Mouse (Mus musculus) hindbrain, embryonic 11.5 days (tissue): ENCODE data around the gene Tes3-ps. TPM values are rescaled to one million over a fixed set of nuclear protein-coding genes. Genes with fewer than 3 reads are reported as not detected.

Experiments
- ATAC-seq: fragments of 200-750 bp; cut with Nextera tagmentation; 2 replicates; pipeline ENCODE4 v1.8.0; 2017; ENCODE audit warnings: mild to moderate bottlenecking, moderate TSS enrichment, moderate library complexity; ENCODE audit not compliant: low FRiP score
- DNase-seq: peaks from one replicate; pipeline ENCODE4 v3.0.0-alpha.2; 2015; ENCODE audit warnings: low spot score
- H3K27ac ChIP-seq: fragments of 300-500 bp; sonication (generic); 2 replicates; pipeline ENCODE4 v1.5.1; 2014; ENCODE audit warnings: mild to moderate bottlenecking, low read depth, low read length
- H3K27me3 ChIP-seq: fragments of 300-500 bp; sonication (generic); 2 replicates; pipeline ENCODE4 v1.6.1; 2014; ENCODE audit warnings: mild to moderate bottlenecking, low read length, moderate library complexity, mixed read lengths; ENCODE audit not compliant: control insufficient read depth, insufficient read depth
- H3K36me3 ChIP-seq: fragments of 300-500 bp; sonication (generic); 2 replicates; pipeline ENCODE4 v1.6.1; 2014; ENCODE audit warnings: mild to moderate bottlenecking, low read length, moderate library complexity, mixed read lengths; ENCODE audit not compliant: control insufficient read depth, insufficient read depth
- H3K4me1 ChIP-seq: fragments of 300-500 bp; sonication (generic); replicated peaks from 2 replicates; pipeline ENCODE4 v1.6.1; 2014; ENCODE audit warnings: low read length, mixed read lengths; ENCODE audit not compliant: control insufficient read depth, insufficient read depth
- H3K4me2 ChIP-seq: fragments of 300-500 bp; sonication (generic); replicated peaks from 2 replicates; pipeline ENCODE4 v1.6.1; 2014; ENCODE audit warnings: mild to moderate bottlenecking, low read depth, low read length
- H3K4me3 ChIP-seq: fragments of 300-500 bp; sonication (generic); 2 replicates; pipeline ENCODE4 v1.5.1; 2014; ENCODE audit warnings: low read depth, low read length
- H3K9ac ChIP-seq: fragments of 300-500 bp; sonication (generic); 2 replicates; pipeline ENCODE4 v1.6.1; 2014; ENCODE audit warnings: low read depth, low read length
- H3K9me3 ChIP-seq: fragments of 300-500 bp; sonication (generic); 2 replicates; pipeline ENCODE4 v1.6.1; 2016; ENCODE audit warnings: low read length; ENCODE audit not compliant: control insufficient read depth
- WGBS: fragments of 180-500 bp; shearing (Covaris S2); extraction: QIAGEN DNeasy Blood & Tissue Kit; methylation state at CpG from one replicate; pipeline ENCODE4 v1.1.7; 2014; 5-methylcytosine and 5-hydroxymethylcytosine counted together
- polyA plus RNA-seq: library from polyadenylated mRNA; unstranded; fragments of >200 nt; fragmentation: Nextera tagmentation; extraction: Ambion mirVana; gene quantifications from 2 replicates; pipeline ENCODE4 v1.2.1, GENCODE M21; 2014

The Tes3-ps gene
- polyA plus RNA-seq, 1 experiment from 2014 or later: 0.65 TPM

DNA sequence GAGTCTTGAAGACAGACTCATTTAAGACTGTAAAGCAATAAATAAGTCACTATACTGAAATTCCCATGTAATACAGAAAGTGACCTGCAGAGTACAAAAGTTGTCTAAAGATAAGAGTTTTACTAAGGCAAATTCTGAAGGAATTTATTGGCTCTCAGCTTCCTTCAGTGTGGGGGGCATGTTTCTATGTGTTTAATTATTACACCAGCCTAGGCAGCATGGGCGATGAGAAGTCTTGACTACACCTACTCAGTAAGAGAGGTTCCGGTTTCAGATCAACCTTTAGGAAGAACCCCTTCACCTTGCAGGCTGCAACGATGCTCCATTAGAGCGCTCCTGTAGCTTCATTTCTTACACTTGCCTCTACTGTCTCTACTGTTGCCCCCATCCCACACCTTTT lies 37.5 kb downstream of the Tes3-ps start:
- 95% methylated on average over 4 of the region's 4 CpGs for WGBS
- no peaks in the 10 kb centered on the region for H3K4me1 ChIP-seq
- H3K4me3 ChIP-seq: no peak overlapping the region
- H3K27ac ChIP-seq: no peak overlapping the region
- no peaks in the 10 kb centered on the region for H3K27me3 ChIP-seq
- no peaks in the 10 kb centered on the region for H3K9me3 ChIP-seq
- no peak overlapping the region for H3K9ac ChIP-seq
- ATAC-seq (no peak), DNase-seq (no peak)
- no peaks in the 10 kb centered on the region for H3K36me3 ChIP-seq
- no peak overlapping the region for H3K4me2 ChIP-seq

DNA sequence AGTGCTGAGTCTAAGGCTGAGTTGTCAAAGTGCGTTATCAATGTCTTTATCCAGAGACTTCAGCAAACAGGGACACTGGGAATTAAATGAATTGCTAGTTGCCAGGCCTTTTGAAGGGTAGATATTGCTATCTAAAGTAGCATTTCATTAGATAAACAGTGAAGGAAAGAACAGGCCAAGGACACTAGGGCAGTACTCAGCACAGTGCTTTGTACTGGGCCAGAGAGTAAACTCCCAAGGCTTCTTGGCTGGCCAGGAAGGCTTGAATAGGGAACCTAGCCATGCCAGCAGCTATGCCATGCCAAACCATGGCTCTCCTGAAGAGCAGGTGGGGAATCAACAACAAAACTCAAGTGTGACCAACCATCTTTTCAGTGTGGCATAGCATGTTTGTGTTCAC lies 43.8 kb downstream of the Tes3-ps start:
- 95% methylated on average over 1 of the region's 1 CpGs for WGBS
- no peak overlapping the region for H3K27ac ChIP-seq
- no peak for DNase-seq
- H3K36me3 ChIP-seq: no peaks in the 10 kb centered on the region
- H3K9me3 ChIP-seq: no peaks in the 10 kb centered on the region
- no peak overlapping the region for H3K4me2 ChIP-seq
- no peak overlapping the region for H3K9ac ChIP-seq
- no peaks in the 10 kb centered on the region for H3K4me1 ChIP-seq
- ATAC-seq: no peak
- H3K27me3 ChIP-seq: no peaks in the 10 kb centered on the region
- no peak overlapping the region for H3K4me3 ChIP-seq

DNA sequence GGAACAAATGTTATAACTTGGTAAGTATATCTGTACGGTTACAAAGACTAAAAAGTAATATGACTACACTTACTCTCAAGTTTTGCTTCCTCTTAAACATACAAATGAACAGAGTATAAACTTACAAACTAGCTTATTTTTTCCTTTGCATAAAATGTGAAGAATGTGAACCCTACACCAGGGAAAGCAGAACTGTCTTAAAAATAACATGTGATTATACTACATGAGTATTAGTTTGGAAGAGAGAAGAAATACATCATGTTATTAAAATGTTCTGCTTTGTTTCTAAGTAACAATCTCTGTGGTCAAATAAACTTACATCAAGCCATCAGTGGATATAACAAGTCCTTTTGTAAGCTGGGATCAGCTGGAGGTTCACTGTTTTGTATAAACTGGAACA lies 45.6 kb downstream of the Tes3-ps start:
- 93% methylated on average over 1 of the region's 1 CpGs for WGBS
- H3K36me3 ChIP-seq: no peaks in the 10 kb centered on the region
- no peak for ATAC-seq
- no peak for DNase-seq
- no peak overlapping the region for H3K4me2 ChIP-seq
- no peak overlapping the region for H3K9ac ChIP-seq
- no peak overlapping the region for H3K27ac ChIP-seq
- H3K4me1 ChIP-seq: no peaks in the 10 kb centered on the region
- no peaks in the 10 kb centered on the region for H3K27me3 ChIP-seq
- no peaks in the 10 kb centered on the region for H3K9me3 ChIP-seq
- H3K4me3 ChIP-seq: no peak overlapping the region

DNA sequence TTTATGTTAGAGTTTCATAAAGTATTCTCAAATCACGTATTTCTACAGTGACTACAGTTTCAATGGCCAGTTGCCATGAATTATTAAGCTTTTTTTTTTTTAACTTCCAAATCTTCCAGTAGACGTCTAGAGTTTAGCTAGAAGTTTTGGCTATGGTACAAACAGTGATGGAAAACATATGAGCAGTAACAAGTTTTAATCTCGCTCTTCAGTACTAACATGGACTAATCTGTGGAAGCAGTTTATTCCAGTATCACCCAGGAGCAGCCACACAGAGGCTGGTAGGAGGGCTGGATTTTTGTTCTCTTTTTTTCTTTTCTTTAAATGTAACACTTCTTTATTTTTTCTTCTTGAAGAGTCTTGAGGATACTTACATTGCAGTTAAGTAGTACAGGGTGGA lies 51.2 kb downstream of the Tes3-ps start, which contains the start of gene Aspn:
TSS of gene Aspn (plus strand) at position 165 of the 400 bp plus-strand sequence.
- Histone ChIP-seq H3K36me3 (no peaks in the 10 kb centered on the region), H3K4me1 (no peaks in the 10 kb centered on the region), H3K4me3 (no peak within 1 kb of the TSS), H3K9me3 (no peaks in the 10 kb centered on the region), H3K27ac (no peak within 1 kb of the TSS), H3K4me2 (no peak within 1 kb of the TSS), H3K9ac (no peak within 1 kb of the TSS), H3K27me3 (no peaks in the 10 kb centered on the region)
- ATAC-seq (no peak), DNase-seq (no peak)
- WGBS: 87% methylated on average over 3 of the region's 3 CpGs

DNA sequence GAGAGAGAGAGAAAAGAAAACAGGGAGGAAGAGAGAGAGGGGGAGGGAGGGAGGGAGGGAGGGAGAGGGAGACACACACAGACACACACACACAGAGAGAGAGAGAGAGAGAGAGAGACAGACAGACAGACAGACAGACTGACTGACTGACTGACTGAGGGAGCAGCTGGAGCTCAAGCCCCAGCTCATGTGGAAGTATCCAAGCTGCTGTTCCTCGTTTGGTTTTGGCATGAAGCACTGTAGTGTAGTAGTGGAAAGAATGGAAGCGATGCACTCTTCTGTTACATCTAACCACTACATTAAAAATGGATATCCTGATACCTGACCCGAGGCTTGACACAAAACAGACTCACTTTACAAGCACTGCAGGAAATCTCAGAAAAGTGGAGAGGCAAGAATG lies 52.5 kb downstream of the Tes3-ps start:
- Histone ChIP-seq H3K27me3 (no peaks in the 10 kb centered on the region), H3K9me3 (no peaks in the 10 kb centered on the region), H3K4me1 (no peaks in the 10 kb centered on the region), H3K27ac (no peak overlapping the region), H3K4me2 (no peak overlapping the region), H3K4me3 (no peak overlapping the region), H3K36me3 (no peaks in the 10 kb centered on the region), H3K9ac (no peak overlapping the region)
- 73% methylated on average over 3 of the region's 3 CpGs for WGBS
- DNase-seq: no peak
- no peak for ATAC-seq

Other genes starting within 250 kb of the Tes3-ps start
- 0.63 and 0.73 TPM in 2 replicates for gene Susd3, start 244.6 kb upstream of the Tes3-ps start, polyA plus RNA-seq
- gene Fgd3, start 173.0 kb upstream of the Tes3-ps start, polyA plus RNA-seq: 0.56 and 1.1 TPM in 2 replicates
- 26.9 and 29.5 TPM in 2 replicates for gene Bicd2, start 151.7 kb upstream of the Tes3-ps start, polyA plus RNA-seq
- 14.1 and 14.6 TPM in 2 replicates for gene Ippk, start 72.1 kb upstream of the Tes3-ps start, polyA plus RNA-seq
- gene Ecm2, start 11.5 kb downstream of the Tes3-ps start, polyA plus RNA-seq: 1.1 and 1.2 TPM in 2 replicates
- gene Aspn, start 51.1 kb downstream of the Tes3-ps start, polyA plus RNA-seq: 0.10 and 0.26 TPM in 2 replicates
- gene Omd, start 89.1 kb downstream of the Tes3-ps start, polyA plus RNA-seq: 0.54 and 1.1 TPM in 2 replicates
- 14.1 and 14.6 TPM in 2 replicates for gene Ogn, start 114.7 kb downstream of the Tes3-ps start, polyA plus RNA-seq
- gene Cenpp, start 159.5 kb downstream of the Tes3-ps start, polyA plus RNA-seq: 34.2 and 38.3 TPM in 2 replicates
- gene Nol8, start 159.8 kb downstream of the Tes3-ps start, polyA plus RNA-seq: 23.7 and 27.8 TPM in 2 replicates
- 100 and 111 TPM in 2 replicates for gene Iars, start 188.8 kb downstream of the Tes3-ps start, polyA plus RNA-seq